Mouse (Mus musculus): ENCODE measurements around the gene Usp19.
A peak's percentile ranks its signal among the peaks of the same experiment; 100 is the strongest.

The Usp19 gene

GRCm38 (mm10) chr9:108466219-108466618 is 24.2 kb upstream of the Usp19 start:
- no peak for DNase-seq (ENCODE audit: low spot score in 2 of 2)

- no peak for DNase-seq (ENCODE audit: low spot score in 2 of 2)
Measured at GRCm38 (mm10) chr9:108469430-108469829, 21.0 kb upstream of the Usp19 start.

DNA sequence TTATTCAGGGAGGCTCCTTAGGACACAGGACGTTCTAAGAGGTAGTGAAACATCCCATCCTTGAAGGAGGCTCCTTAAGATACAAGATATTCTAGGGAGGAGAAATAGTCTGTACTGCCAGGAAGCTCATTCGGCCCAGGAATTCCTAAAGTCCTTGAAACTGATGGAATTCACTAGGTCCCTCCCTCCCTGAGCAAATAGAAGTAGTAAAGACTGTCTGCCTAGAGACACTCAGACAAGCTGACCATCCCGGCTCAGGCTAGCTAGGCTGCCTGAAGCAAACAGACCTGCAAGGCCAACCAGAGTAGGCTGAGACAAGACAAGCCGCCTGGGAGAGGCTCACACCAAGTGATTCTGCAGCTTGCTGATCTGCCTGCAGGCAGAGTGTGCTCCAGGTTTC is 20.6 kb upstream of the Usp19 start:
- DNase-seq (ENCODE audit: low spot score in 2 of 2) = no peak

- DNase-seq (ENCODE audit: low spot score in 2 of 2) = no peak
Measured at GRCm38 (mm10) chr9:108474528-108474927, 15.9 kb upstream of the Usp19 start.

DNA sequence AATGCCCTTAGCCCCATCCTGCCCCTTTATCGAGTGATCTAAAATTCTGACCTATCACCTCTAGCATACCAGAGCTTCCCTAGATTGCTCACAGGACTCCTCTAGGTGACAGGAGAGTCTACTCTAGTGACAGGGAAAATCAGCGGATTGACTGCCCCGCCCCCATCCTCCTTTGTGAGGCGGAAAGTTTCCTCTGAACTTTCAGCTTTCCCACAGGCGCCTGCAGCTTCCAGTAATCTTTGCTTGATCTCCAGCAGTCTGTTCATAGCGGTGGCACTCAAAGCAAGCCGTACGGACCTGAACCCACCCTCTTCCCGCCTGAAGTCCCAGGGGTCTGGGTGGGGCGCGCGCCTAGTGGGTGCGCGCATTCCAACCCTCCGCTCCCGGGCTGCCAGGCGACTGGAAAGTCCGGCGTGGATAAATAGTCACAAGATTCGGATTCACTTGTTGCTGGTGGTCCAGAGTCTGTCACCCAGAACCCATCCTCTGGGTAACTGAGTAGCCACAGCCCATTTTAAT is 11.7 kb upstream of the Usp19 start:
- DNase-seq (ENCODE audit: low spot score in 2 of 2) = peak in 1 of 2 experiments; percentile 61

DNA sequence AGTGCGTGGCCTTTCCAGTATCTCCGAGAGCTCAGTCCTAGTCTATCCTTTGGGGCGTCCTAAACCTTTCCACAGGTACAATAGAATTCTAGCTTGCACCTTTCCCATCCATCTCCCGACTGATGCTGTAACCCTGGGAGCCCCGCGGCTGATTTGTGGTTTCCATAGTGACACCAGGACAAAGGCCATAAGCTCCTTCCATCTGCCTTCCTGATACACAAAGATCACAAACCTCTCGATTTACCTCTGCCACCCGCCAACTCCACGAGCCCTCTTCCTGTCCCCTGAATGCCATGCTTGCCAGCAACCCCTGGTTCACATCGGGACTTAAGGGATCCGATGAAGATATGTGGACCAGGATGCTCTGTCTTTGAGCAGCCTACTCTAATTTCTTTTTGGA is 11.2 kb upstream of the Usp19 start:
- DNase-seq (ENCODE audit: low spot score in 2 of 2) = no peak

GRCm38 (mm10) chr9:108479721-108480351 is 10.6 kb upstream of the Usp19 start, which contains the start of gene Lamb2:
TSS of gene Lamb2 (plus strand) at chr9:108479736.
- DNase-seq (ENCODE audit: low spot score in 2 of 2) = no peak

- no peak for DNase-seq (ENCODE audit: low spot score in 2 of 2)
Measured at GRCm38 (mm10) chr9:108480813-108481519, 9.4 kb upstream of the Usp19 start.

GRCm38 (mm10) chr9:108481520-108482210 is 8.7 kb upstream of the Usp19 start:
- DNase-seq (ENCODE audit: low spot score in 2 of 2) = no peak

DNA sequence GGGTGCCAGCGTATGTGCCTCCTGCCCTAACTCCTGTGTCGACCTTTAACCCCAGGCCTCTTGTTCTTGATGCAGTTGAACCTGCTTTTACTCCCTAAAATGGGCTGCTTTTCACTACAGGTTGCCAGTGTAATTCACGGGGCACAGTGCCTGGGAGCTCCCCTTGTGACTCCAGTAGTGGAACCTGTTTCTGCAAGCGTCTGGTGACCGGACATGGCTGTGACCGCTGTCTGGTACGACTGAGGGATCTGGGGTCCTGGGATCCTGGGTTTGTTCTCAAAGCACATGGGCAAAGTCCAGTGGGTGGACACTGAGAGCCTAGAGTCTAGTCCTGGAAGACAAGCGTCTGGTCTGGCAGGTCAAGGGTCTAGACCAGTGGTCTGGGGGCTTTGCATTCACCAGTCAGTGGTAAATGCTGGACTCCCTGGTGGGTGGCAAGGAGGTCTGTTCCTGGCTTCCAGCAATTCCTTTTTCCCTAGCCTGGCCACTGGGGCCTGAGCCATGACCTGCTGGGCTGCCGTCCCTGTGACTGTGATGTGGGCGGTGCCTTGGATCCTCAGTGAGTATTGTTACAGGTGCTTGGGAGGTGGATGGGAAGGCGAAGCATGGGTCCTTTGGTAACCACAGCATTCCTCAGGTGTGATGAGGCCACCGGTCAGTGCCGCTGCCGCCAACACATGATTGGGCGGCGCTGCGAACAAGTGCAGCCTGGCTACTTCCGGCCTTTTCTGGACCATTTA is 7.2 kb upstream of the Usp19 start:
- DNase-seq (ENCODE audit: low spot score in 2 of 2) = no peak

GRCm38 (mm10) chr9:108484021-108484420 is 6.4 kb upstream of the Usp19 start:
- no peak for DNase-seq (ENCODE audit: low spot score in 2 of 2)

GRCm38 (mm10) chr9:108485301-108485875 is 5.0 kb upstream of the Usp19 start:
- no peak for DNase-seq (ENCODE audit: low spot score in 2 of 2)

DNA sequence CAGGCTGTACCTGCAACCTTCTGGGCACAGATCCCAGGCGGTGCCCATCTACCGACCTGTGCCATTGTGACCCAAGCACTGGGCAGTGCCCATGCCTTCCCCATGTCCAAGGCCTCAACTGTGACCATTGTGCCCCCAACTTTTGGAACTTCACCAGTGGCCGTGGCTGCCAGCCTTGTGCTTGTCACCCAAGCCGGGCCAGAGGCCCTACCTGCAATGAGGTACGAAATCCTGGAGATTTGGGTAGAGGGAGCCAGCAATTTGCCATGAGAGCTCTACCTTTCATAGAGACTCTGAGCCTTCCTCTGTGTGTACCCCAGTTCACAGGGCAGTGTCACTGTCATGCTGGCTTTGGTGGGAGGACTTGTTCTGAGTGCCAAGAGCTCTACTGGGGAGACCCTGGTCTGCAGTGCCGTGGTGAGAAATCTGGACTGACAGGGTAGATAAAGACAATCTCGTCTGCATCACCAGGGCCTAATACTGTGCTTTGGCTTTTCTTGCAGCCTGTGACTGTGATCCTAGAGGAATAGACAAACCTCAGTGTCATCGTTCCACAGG is 3.4 kb upstream of the Usp19 start:
- DNase-seq (ENCODE audit: low spot score in 2 of 2) = no peak

DNA sequence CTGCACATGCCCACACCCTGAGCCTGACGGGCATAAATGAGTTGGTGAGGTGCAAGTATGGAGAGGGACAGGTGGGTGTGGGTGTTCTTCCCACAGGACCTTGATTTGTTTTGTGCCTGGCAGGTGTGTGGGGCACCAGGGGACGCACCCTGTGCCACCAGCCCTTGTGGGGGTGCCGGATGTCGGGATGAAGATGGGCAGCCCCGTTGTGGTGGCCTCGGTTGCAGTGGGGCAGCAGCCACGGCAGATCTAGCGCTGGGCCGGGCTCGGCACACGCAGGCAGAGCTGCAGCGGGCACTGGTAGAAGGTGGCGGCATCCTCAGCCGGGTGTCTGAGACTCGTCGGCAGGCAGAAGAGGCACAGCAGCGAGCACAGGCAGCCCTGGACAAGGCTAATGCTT is 2.0 kb upstream of the Usp19 start:
- no peak for DNase-seq (ENCODE audit: low spot score in 2 of 2)

GRCm38 (mm10) chr9:108489215-108489614 is 1.2 kb upstream of the Usp19 start:
- DNase-seq (ENCODE audit: low spot score in 2 of 2) = no peak

DNA sequence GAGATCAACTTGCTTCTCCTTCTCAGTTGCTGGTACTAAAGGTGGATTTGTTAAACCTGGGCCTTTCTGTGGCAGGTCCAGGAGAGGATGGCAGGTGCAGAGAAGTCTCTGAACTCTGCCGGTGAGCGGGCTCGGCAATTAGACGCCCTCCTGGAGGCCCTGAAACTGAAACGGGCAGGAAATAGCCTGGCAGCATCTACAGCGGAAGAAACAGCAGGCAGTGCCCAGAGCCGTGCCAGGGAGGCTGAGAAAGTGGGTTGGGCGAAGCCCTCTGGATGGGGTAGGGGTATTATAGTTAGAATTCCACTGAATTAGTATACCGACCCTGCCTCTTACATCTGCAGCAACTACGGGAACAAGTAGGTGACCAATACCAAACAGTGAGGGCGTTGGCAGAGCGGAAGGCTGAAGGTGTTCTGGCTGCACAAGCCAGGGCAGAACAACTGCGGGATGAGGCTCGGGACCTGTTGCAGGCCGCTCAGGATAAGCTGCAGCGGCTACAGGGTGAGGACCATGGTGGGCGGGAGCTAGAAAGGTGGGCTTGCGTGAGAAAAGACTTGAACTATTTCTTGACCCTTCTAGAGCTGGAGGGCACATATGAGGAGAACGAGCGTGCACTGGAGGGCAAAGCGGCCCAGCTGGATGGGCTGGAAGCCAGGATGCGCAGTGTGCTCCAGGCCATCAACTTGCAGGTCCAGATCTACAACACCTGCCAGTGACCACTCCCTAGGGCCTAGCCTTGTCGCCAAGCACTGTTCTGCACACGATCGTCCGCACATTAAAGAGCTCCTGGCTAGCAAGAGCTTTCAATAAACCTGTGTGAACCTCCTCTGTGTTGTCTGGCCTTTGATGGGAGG is 472 bp upstream of the Usp19 start:
- no peak for DNase-seq (ENCODE audit: low spot score in 2 of 2)

DNA sequence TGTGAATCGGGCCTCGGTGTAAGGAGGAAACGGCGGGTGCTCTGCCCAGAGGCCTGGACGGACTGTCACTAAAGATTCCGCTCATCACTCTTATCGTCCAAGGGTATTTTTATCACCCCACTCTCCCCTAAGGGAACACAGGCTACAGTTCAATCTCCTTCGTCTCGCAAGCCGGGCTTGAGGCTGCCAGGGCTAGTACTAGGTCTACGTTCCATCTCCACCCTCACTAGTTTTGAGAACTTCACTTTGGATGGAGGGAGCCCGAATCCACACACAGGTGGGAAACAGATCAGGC is 831 bp downstream of the Usp19 start:
- no peak for DNase-seq (ENCODE audit: low spot score in 2 of 2)

GRCm38 (mm10) chr9:108492043-108492750 is 1.8 kb downstream of the Usp19 start:
- DNase-seq (ENCODE audit: low spot score in 2 of 2) = no peak

DNA sequence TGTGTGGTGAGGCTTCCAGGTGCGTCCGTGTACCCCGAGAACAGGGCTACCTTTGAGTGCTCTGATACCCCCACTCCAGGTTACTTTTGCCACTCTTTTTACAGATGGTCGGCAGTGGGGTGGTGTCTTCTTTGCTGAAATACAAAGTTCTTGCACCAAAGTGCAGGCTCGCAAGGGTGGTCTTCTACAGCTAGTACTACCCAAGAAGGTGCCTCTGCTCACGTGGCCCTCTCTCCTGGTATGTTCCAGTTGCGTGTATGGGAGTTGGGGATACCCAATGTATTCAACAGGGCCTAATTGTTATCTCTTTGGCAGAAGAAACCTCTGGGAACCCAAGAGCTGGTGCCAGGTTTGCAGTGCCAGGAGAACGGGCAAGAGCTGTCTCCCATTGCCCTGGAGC is 2.8 kb downstream of the Usp19 start:
- no peak for DNase-seq (ENCODE audit: low spot score in 2 of 2)

All from frontal cortex, postnatal 10 days (tissue).